Mouse (Mus musculus): ENCODE measurements around the gene Rnf144b. TPM values are rescaled to one million over a fixed set of nuclear protein-coding genes. Genes with fewer than 3 reads are reported as not detected.

Rnf144b gene
- polyA plus RNA-seq, 1 experiment from 2014 or later, result 1.0 TPM

DNA sequence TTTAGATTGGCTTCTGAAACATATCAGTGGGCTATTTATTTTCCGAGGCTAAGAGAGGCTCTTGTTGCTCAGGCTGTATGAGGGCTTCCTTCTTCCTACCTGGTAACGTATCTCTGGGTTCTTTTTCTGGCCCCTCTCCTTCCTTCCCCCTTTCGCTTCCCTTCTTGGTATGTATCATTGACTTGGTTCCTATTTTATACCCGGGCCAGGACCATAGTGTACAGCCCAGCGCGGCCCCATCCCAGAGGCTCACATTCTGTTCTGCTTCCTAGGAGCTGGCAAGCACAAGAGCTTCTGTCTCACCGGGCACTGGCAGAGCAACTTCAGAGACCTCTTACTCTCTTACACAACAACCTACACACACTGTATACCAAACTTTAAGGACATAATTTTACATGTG, 67.5 kb downstream of the Rnf144b start:
- H3K27ac ChIP-seq, result no peak overlapping the region
- ATAC-seq, result no peak
- no peaks in the 10 kb centered on the region for H3K36me3 ChIP-seq
- 82% methylated on average over 7 of the region's 7 CpGs for WGBS
- peaks cover 7% of the 10 kb centered on the region for H3K4me1 ChIP-seq (replicated peaks)
- no peak overlapping the region for H3K4me2 ChIP-seq (replicated peaks)
- H3K9ac ChIP-seq, result no peak overlapping the region
- H3K4me3 ChIP-seq (replicated peaks), result no peak overlapping the region
- H3K27me3 ChIP-seq (replicated peaks), result 0 out of 2 replicates have a peak, but pooled peaks cover 3% of the 10 kb centered on the region
- no peaks in the 10 kb centered on the region for H3K9me3 ChIP-seq

DNA sequence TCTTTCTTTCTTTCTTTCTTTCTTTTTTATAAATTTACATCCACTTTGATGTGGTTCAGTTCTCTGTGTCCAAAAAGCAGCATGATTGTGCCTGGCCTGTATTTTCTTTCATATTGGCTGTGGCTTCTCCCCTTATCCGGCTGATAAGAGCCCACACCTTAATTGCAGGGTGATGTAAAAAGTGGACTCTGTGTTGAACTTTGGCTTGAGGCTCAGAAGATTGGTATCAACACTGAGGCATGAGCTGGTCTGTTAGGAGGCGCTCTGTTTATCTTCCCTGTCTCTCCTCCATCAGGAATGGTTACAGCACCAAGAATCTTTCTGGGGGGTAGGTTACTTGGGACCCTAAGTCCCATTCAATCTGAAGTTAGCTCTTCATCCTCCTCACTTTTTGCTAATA, 69.7 kb downstream of the Rnf144b start:
- H3K27ac ChIP-seq, result 0 out of 2 replicates have a peak overlapping the region, but pooled peaks have one; percentile 71
- WGBS, result 33% methylated on average over 2 of the region's 2 CpGs

GRCm38 (mm10) chr13:47192771-47193170, 70.3 kb downstream of the Rnf144b start:
- H3K27me3 ChIP-seq (replicated peaks), result 0 out of 2 replicates have a peak, but pooled peaks cover 3% of the 10 kb centered on the region
- peak overlapping the region; percentile 91 for H3K4me2 ChIP-seq (replicated peaks)
- no peak overlapping the region for H3K4me3 ChIP-seq (replicated peaks)
- H3K27ac ChIP-seq, result peak overlapping the region; percentile 71
- 59% methylated on average over 5 of the region's 5 CpGs for WGBS
- no peaks in the 10 kb centered on the region for H3K36me3 ChIP-seq
- H3K9ac ChIP-seq, result no peak overlapping the region
- H3K4me1 ChIP-seq (replicated peaks), result peaks cover 7% of the 10 kb centered on the region
- H3K9me3 ChIP-seq, result no peaks in the 10 kb centered on the region
- ATAC-seq, result peak; percentile 18; the same call in 1 of the 2 replicates

More for the DNA sequence above, 69.7 kb downstream of the Rnf144b start:
- Histone ChIP-seq H3K27me3 (replicated peaks) (0 out of 2 replicates have a peak, but pooled peaks cover 3% of the 10 kb centered on the region), H3K36me3 (no peaks in the 10 kb centered on the region), H3K4me1 (replicated peaks) (peaks cover 7% of the 10 kb centered on the region), H3K9ac (no peak overlapping the region), H3K4me2 (replicated peaks) (peak overlapping the region; percentile 9; the same call in 1 of the 2 replicates), H3K9me3 (no peaks in the 10 kb centered on the region), H3K4me3 (replicated peaks) (no peak overlapping the region)
- peak; percentile 79 for ATAC-seq

GRCm38 (mm10) chr13:47193326-47194153, 71.1 kb downstream of the Rnf144b start:
- WGBS, result 5% methylated on average over 32 of the region's 32 CpGs

DNA sequence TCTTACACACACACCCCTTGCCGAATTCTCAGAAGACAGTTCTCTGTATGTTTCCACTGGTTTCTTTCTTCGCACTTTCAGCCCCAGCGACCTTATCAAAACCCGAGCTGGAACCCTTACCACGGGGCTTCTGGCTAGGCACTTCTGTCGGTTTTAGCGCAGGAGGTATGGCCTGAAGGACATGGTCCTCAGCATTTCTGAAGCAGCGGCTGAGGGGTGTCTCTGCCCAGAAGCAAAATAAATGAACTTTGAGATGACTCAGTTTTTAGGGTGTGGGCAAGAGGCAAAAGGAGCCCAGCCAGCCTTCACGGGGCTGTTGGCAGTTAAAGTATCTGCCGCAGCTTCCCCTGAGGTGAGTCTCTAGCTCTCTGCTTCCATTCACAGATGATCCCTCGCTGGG, 72.2 kb downstream of the Rnf144b start:
- H3K9me3 ChIP-seq, result no peaks in the 10 kb centered on the region
- no peak overlapping the region for H3K27ac ChIP-seq
- H3K27me3 ChIP-seq (replicated peaks), result 0 out of 2 replicates have a peak, but pooled peaks cover 3% of the 10 kb centered on the region
- no peak for ATAC-seq
- no peak overlapping the region for H3K9ac ChIP-seq
- H3K4me3 ChIP-seq (replicated peaks), result peak overlapping the region; percentile 50
- WGBS, result 19% methylated on average over 11 of the region's 11 CpGs
- H3K4me1 ChIP-seq (replicated peaks), result peaks cover 7% of the 10 kb centered on the region
- peak overlapping the region; percentile 91 for H3K4me2 ChIP-seq (replicated peaks)
- H3K36me3 ChIP-seq, result no peaks in the 10 kb centered on the region

More at GRCm38 (mm10) chr13:47193326-47194153, 71.1 kb downstream of the Rnf144b start:
- 0 out of 2 replicates have a peak, but pooled peaks cover 3% of the 10 kb centered on the region for H3K27me3 ChIP-seq (replicated peaks)
- no peaks in the 10 kb centered on the region for H3K36me3 ChIP-seq
- H3K4me2 ChIP-seq (replicated peaks), result peak overlapping the region; percentile 91
- peak; percentile 93 for ATAC-seq
- peak overlapping the region; percentile 49 for H3K9ac ChIP-seq
- H3K27ac ChIP-seq, result peak overlapping the region; percentile 71
- peak overlapping the region; percentile 50 for H3K4me3 ChIP-seq (replicated peaks)
- H3K4me1 ChIP-seq (replicated peaks), result peaks cover 7% of the 10 kb centered on the region
- H3K9me3 ChIP-seq, result no peaks in the 10 kb centered on the region

- ATAC-seq, result no peak
- Histone ChIP-seq H3K27ac (no peak overlapping the region), H3K36me3 (no peaks in the 10 kb centered on the region), H3K4me2 (replicated peaks) (peak overlapping the region; percentile 91), H3K9me3 (no peaks in the 10 kb centered on the region), H3K9ac (no peak overlapping the region), H3K4me1 (replicated peaks) (peaks cover 7% of the 10 kb centered on the region), H3K27me3 (replicated peaks) (0 out of 2 replicates have a peak, but pooled peaks cover 3% of the 10 kb centered on the region), H3K4me3 (replicated peaks) (no peak overlapping the region)
- WGBS, result 23% methylated on average over 4 of the region's 4 CpGs
Observed at GRCm38 (mm10) chr13:47195491-47195890, 73.0 kb downstream of the Rnf144b start.

DNA sequence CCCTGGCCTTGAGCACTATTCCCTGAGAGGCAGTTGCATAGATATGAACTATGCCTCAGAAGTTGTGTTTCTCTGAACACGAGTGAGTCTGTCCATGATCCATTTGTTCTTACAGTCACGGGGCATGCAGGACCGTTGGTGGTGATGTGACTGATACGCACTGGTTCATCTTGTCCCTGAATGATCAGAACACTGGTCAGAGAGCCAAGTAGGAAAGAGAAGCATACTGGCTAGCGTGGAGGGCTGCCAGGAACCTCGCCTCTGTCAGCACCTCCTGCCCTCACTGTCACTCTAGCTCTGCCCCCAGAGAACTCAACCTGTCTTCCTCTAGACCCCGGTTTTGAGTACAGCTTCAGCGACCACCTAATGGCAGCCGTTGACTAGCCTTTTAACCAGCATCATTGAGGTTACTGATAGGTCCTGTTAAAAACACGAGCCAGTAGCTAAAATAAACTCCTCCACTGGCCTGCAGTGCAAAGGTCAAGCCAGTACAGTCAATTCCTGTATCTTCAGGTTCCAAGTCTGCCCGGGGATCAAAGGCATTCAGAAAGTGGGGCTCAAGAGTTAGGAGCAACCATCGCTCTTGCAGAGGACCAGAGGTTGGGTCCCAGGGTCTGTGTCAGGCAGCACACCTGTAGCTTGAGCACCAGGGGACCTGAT, 77.7 kb downstream of the Rnf144b start:
- no peak overlapping the region for H3K9ac ChIP-seq
- no peaks in the 10 kb centered on the region for H3K36me3 ChIP-seq
- no peak overlapping the region for H3K4me3 ChIP-seq (replicated peaks)
- H3K4me2 ChIP-seq (replicated peaks), result no peak overlapping the region
- H3K9me3 ChIP-seq, result no peaks in the 10 kb centered on the region
- WGBS, result 57% methylated on average over 12 of the region's 12 CpGs
- no peaks in the 10 kb centered on the region for H3K27me3 ChIP-seq (replicated peaks)
- no peak for ATAC-seq
- no peaks in the 10 kb centered on the region for H3K4me1 ChIP-seq (replicated peaks)
- H3K27ac ChIP-seq, result no peak overlapping the region

- no peak overlapping the region for H3K4me3 ChIP-seq (replicated peaks)
- no peaks in the 10 kb centered on the region for H3K27me3 ChIP-seq (replicated peaks)
- no peaks in the 10 kb centered on the region for H3K36me3 ChIP-seq
- H3K4me2 ChIP-seq (replicated peaks), result no peak overlapping the region
- 0 out of 2 replicates have a peak overlapping the region, but pooled peaks have one; percentile 13 for H3K27ac ChIP-seq
- no peak for ATAC-seq
- H3K9ac ChIP-seq, result no peak overlapping the region
- H3K9me3 ChIP-seq, result no peaks in the 10 kb centered on the region
- H3K4me1 ChIP-seq (replicated peaks), result no peaks in the 10 kb centered on the region
- 47% methylated on average over 13 of the region's 13 CpGs for WGBS
Observed at GRCm38 (mm10) chr13:47201962-47202624, 79.6 kb downstream of the Rnf144b start.

DNA sequence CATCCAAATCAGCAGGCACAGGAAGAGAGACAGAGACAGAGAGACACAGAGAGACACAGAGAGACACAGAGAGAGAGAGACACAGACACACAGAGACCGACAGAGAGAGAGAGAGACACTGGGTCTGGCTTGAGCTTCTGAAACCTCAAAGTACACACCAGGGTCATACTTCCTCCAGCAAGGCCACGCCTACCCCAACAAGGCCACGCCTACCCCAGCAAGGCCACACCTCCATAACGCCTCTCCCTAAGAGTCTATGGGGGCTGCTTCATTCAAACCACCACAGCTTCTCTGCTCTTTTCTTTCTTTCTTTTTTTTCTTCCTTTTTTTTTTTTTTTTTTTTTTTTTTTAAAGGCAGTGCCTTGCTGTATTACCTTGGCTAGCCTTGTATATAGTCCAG, 88.0 kb downstream of the Rnf144b start:
- ATAC-seq, result no peak

GRCm38 (mm10) chr13:47210992-47211391, 88.5 kb downstream of the Rnf144b start:
- H3K36me3 ChIP-seq, result no peaks in the 10 kb centered on the region
- no peak overlapping the region for H3K4me2 ChIP-seq (replicated peaks)
- H3K4me1 ChIP-seq (replicated peaks), result no peaks in the 10 kb centered on the region
- H3K27me3 ChIP-seq (replicated peaks), result no peaks in the 10 kb centered on the region
- H3K4me3 ChIP-seq (replicated peaks), result no peak overlapping the region
- H3K9me3 ChIP-seq, result no peaks in the 10 kb centered on the region
- ATAC-seq, result no peak
- H3K9ac ChIP-seq, result no peak overlapping the region
- 64% methylated on average over 6 of the region's 6 CpGs for WGBS
- H3K27ac ChIP-seq, result no peak overlapping the region

More for the DNA sequence above, 88.0 kb downstream of the Rnf144b start:
- Histone ChIP-seq H3K4me1 (replicated peaks) (no peaks in the 10 kb centered on the region), H3K9ac (no peak overlapping the region), H3K4me2 (replicated peaks) (no peak overlapping the region), H3K36me3 (no peaks in the 10 kb centered on the region), H3K9me3 (no peaks in the 10 kb centered on the region), H3K4me3 (replicated peaks) (no peak overlapping the region), H3K27ac (no peak overlapping the region), H3K27me3 (replicated peaks) (no peaks in the 10 kb centered on the region)
- 74% methylated on average over 4 of the region's 4 CpGs for WGBS

DNA sequence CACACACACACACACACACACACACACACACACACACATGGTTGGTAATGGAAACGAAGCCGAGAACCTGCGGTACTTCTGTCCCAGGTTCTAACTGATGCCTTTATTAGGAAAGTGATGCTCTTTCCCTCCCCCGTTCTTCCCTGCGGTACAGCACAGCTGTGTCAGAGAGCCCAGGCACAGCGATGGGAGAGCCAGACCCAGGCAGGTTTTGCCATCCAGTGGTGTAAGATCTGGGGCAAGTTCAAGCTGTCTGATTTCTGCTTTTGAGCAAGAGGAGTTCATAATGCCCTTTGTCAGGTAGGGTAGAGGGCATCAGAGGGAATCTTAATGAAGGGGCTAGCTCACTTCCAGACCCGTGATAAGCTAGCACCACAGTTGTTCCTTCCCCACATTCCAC, 89.1 kb downstream of the Rnf144b start:
- no peak for ATAC-seq
- WGBS, result 80% methylated on average over 7 of the region's 7 CpGs
- Histone ChIP-seq H3K27ac (no peak overlapping the region), H3K9me3 (no peaks in the 10 kb centered on the region), H3K4me2 (replicated peaks) (no peak overlapping the region), H3K36me3 (no peaks in the 10 kb centered on the region), H3K4me1 (replicated peaks) (no peaks in the 10 kb centered on the region), H3K9ac (no peak overlapping the region), H3K4me3 (replicated peaks) (no peak overlapping the region), H3K27me3 (replicated peaks) (no peaks in the 10 kb centered on the region)

GRCm38 (mm10) chr13:47213817-47214216, 91.4 kb downstream of the Rnf144b start:
- no peak overlapping the region for H3K27ac ChIP-seq
- no peak overlapping the region for H3K4me3 ChIP-seq (replicated peaks)
- no peaks in the 10 kb centered on the region for H3K4me1 ChIP-seq (replicated peaks)
- no peaks in the 10 kb centered on the region for H3K9me3 ChIP-seq
- ATAC-seq, result no peak
- no peaks in the 10 kb centered on the region for H3K36me3 ChIP-seq
- H3K9ac ChIP-seq, result no peak overlapping the region
- H3K27me3 ChIP-seq (replicated peaks), result no peaks in the 10 kb centered on the region
- whole genome bisulfite sequencing, result 93% methylated on average over 10 of the region's 10 CpGs
- H3K4me2 ChIP-seq (replicated peaks), result no peak overlapping the region
